In genomic region chr6:122660601-122661379, GRCm38 (mm10) we compare ENCODE assay signal across 11 mouse cellular contexts. TPM values are rescaled to one million over a fixed set of nuclear protein-coding genes. Genes with fewer than 3 reads are reported as not detected.
A peak's percentile ranks its signal among the peaks of the same experiment; 100 is the strongest.
DNase-seq lines count a peak whose midpoint lies in the region; ATAC-seq and TF ChIP-seq lines count a peak whose summit lies in the region.
"Had no signal": no experiment of that assay in that cellular context is flagged by ENCODE, and none has a peak within 500 bp of the region (broad histone marks: within the 10 kb centered on the region; RNA-seq: fewer than 3 reads in every experiment).

No protein-coding gene starts in this region.

- WGBS in heart, postnatal 0 days: 32% methylated on average over 8 of the region's 8 CpGs
- WGBS in forebrain, embryonic 14.5 days: 46% methylated on average over 8 of the region's 8 CpGs
- 43% methylated on average over 8 of the region's 8 CpGs for WGBS in midbrain, embryonic 10.5 days

- DNase-seq in heart, postnatal 0 days (ENCODE audit: low spot score): peak; percentile 37
- DNase-seq in heart, postnatal 25 days (ENCODE audit: low spot score): no peak
- peak; percentile 14 to 39 for DNase-seq in CD8-positive naive resting alpha-beta T cell, adult 2 months (ENCODE audit: low read depth in 2 of 2, low spot score in 2 of 2)
- DNase-seq in cerebellum, adult 11 months: peak; percentile 21
- peak; percentile 78 for DNase-seq in forebrain, embryonic 14.5 days (ENCODE audit: low spot score)
- DNase-seq in kidney, postnatal 36 days: peak; percentile 28 to 62
- DNase-seq in midbrain, embryonic 10.5 days (ENCODE audit: low spot score): peak; percentile 47
- DNase-seq in skeletal muscle tissue, adult 2 months (ENCODE audit: low read depth, low spot score): peak; percentile 10

- intact Hi-C loops in heart, postnatal 25 days (cut with DNase I): no loop called here

- peak; percentile 68 for TF ChIP-seq CTCF in heart, postnatal 0 days (IDR thresholded peaks at IDR 0.05; ENCODE audit: low read depth)

- no peak overlapping the region for H3K27ac ChIP-seq in heart, postnatal 0 days (ENCODE audit: low read depth)
- no peak overlapping the region for H3K27ac ChIP-seq in forebrain, embryonic 14.5 days (ENCODE audit: low read depth, low read length)
- no peak overlapping the region for H3K27ac ChIP-seq in midbrain, embryonic 10.5 days (replicated peaks)

- no peak overlapping the region for H3K4me3 ChIP-seq in heart, postnatal 0 days (ENCODE audit: low read depth, low read length)
- H3K4me3 ChIP-seq in forebrain, embryonic 14.5 days (ENCODE audit: low read depth, low read length): no peak overlapping the region
- H3K4me3 ChIP-seq in midbrain, embryonic 10.5 days: no peak overlapping the region

- H3K9me3 ChIP-seq in heart, postnatal 0 days (replicated peaks; ENCODE audit: control insufficient read depth, low read length): no peaks in the 10 kb centered on the region
- H3K9me3 ChIP-seq in forebrain, embryonic 14.5 days (replicated peaks; ENCODE audit: control insufficient read depth, low read length): no peaks in the 10 kb centered on the region
- no peaks in the 10 kb centered on the region for H3K9me3 ChIP-seq in midbrain, embryonic 10.5 days (replicated peaks)

- no peaks in the 10 kb centered on the region for H3K36me3 ChIP-seq in heart, postnatal 0 days (replicated peaks; ENCODE audit: control insufficient read depth, insufficient read depth, low read length)
- no peaks in the 10 kb centered on the region for H3K36me3 ChIP-seq in forebrain, embryonic 14.5 days (ENCODE audit: control insufficient read depth, insufficient read depth, low read length)
- H3K36me3 ChIP-seq in midbrain, embryonic 10.5 days: no peaks in the 10 kb centered on the region

- H3K4me2 ChIP-seq in heart, postnatal 0 days (ENCODE audit: low read depth, low read length): no peak overlapping the region
- H3K4me2 ChIP-seq in forebrain, embryonic 14.5 days (ENCODE audit: low read length): no peak overlapping the region

- H3K27me3 ChIP-seq in heart, postnatal 0 days (ENCODE audit: control insufficient read depth, insufficient read depth, low read length): 0 out of 2 replicates have a peak, but pooled peaks cover 7% of the 10 kb centered on the region
- no peaks in the 10 kb centered on the region for H3K27me3 ChIP-seq in forebrain, embryonic 14.5 days (replicated peaks; ENCODE audit: control insufficient read depth, insufficient read depth, low read length)
- peaks cover 28% of the 10 kb centered on the region for H3K27me3 ChIP-seq in midbrain, embryonic 10.5 days (ENCODE audit: low read depth, poor library complexity, severe bottlenecking)

- 0 out of 2 replicates have a peak, but pooled peaks cover 3% of the 10 kb centered on the region for H3K4me1 ChIP-seq in heart, postnatal 0 days (ENCODE audit: control insufficient read depth, insufficient read depth)
- peaks cover 3% of the 10 kb centered on the region; the same call in 1 of the 2 replicates for H3K4me1 ChIP-seq in forebrain, embryonic 14.5 days (ENCODE audit: control insufficient read depth, insufficient read depth, low read length)
- H3K4me1 ChIP-seq in midbrain, embryonic 10.5 days: peaks cover 14% of the 10 kb centered on the region

- H3K9ac ChIP-seq in heart, postnatal 0 days (replicated peaks; ENCODE audit: low read depth, low read length): no peak overlapping the region
- no peak overlapping the region for H3K9ac ChIP-seq in forebrain, embryonic 14.5 days (ENCODE audit: low read length)

- TF ChIP-seq EP300 in heart, postnatal 0 days (IDR thresholded peaks at IDR 0.05; ENCODE audit: low read depth): no peak

- ATAC-seq in heart, postnatal 0 days (ENCODE audit: insufficient read depth, low read depth): no peak
- ATAC-seq in forebrain, embryonic 14.5 days: peak; percentile 48

RNA-seq across cellular contexts. Expression of gene Dppa3, which starts 34.6 kb away (rescaled TPM):
- total RNA-seq in heart, postnatal 0 days (2014; rRNA removed; ENCODE audit: low replicate concordance): not detected in 2 replicates
- 0.18 and 0.41 TPM in 2 replicates for polyA plus RNA-seq in heart, postnatal 0 days (2015; fragmentation: Nextera tagmentation; extraction: Ambion mirVana)
- total RNA-seq in heart, postnatal 25 days (2021): not detected
- polyA plus RNA-seq in forebrain, embryonic 14.5 days (2014; fragmentation: Nextera tagmentation; extraction: Ambion mirVana): not detected in 2 replicates
- polyA plus RNA-seq in midbrain, embryonic 10.5 days (2016; fragmentation: Nextera tagmentation; extraction: Ambion mirVana): not detected in 2 replicates
- total RNA-seq: adrenal gland, adult 18-20 months; layer of hippocampus, postnatal 36 days had no signal
- polyA plus RNA-seq: stomach, embryonic 14.5 days had no signal

RNA-seq across cellular contexts. Expression of gene Nanog, which starts 46.5 kb away (rescaled TPM):
- 0.73 and 1.3 TPM in 2 replicates for total RNA-seq in heart, postnatal 0 days (2014; rRNA removed; ENCODE audit: low replicate concordance)
- 0.47 and 0.61 TPM in 2 replicates for polyA plus RNA-seq in heart, postnatal 0 days (2015; fragmentation: Nextera tagmentation; extraction: Ambion mirVana)
- total RNA-seq in heart, postnatal 25 days (2021): not detected
- 0.12 and 0.30 TPM in 2 replicates for polyA plus RNA-seq in forebrain, embryonic 14.5 days (2014; fragmentation: Nextera tagmentation; extraction: Ambion mirVana)
- 0.09 and 0.32 TPM in 2 replicates for polyA plus RNA-seq in midbrain, embryonic 10.5 days (2016; fragmentation: Nextera tagmentation; extraction: Ambion mirVana)
- total RNA-seq: adrenal gland, adult 18-20 months; layer of hippocampus, postnatal 36 days had no signal

RNA-seq across cellular contexts. Expression of gene Gdf3, which starts 50.9 kb away (rescaled TPM):
- total RNA-seq in heart, postnatal 0 days (2014; rRNA removed; ENCODE audit: low replicate concordance): 0.15 TPM in 1 of 2 replicates, not detected in the other
- polyA plus RNA-seq in heart, postnatal 0 days (2015; fragmentation: Nextera tagmentation; extraction: Ambion mirVana): 0.05 and 0.26 TPM in 2 replicates
- total RNA-seq in heart, postnatal 25 days (2021): not detected
- not detected in 2 replicates for polyA plus RNA-seq in forebrain, embryonic 14.5 days (2014; fragmentation: Nextera tagmentation; extraction: Ambion mirVana)
- 0.06 and 0.09 TPM in 2 replicates for polyA plus RNA-seq in midbrain, embryonic 10.5 days (2016; fragmentation: Nextera tagmentation; extraction: Ambion mirVana)
- total RNA-seq: adrenal gland, adult 18-20 months; layer of hippocampus, postnatal 36 days had no signal
- polyA plus RNA-seq: stomach, embryonic 14.5 days had no signal

RNA-seq across cellular contexts. Expression of gene Apobec1, which starts 58.5 kb away (rescaled TPM):
- 21.0 and 30.9 TPM in 2 replicates for total RNA-seq in heart, postnatal 0 days (2014; rRNA removed; ENCODE audit: low replicate concordance)
- polyA plus RNA-seq in heart, postnatal 0 days (2015; fragmentation: Nextera tagmentation; extraction: Ambion mirVana): 3.9 and 4.2 TPM in 2 replicates
- total RNA-seq in heart, postnatal 25 days (2021): 1 to 10 TPM; 3.5 to 5.2 TPM
- 3.7 and 4.3 TPM in 2 replicates for polyA plus RNA-seq in forebrain, embryonic 14.5 days (2014; fragmentation: Nextera tagmentation; extraction: Ambion mirVana)
- 1.6 and 1.7 TPM in 2 replicates for polyA plus RNA-seq in midbrain, embryonic 10.5 days (2016; fragmentation: Nextera tagmentation; extraction: Ambion mirVana)
